Mouse (Mus musculus) embryonic stem cell, embryonic (primary cell): Measurements from ENCODE around the gene Mark1.

Source experiments
- CTCF ChIA-PET, 4 experiments: fragments of 300-600 bp in 2 of 4; fragments of 350-600 bp in 2 of 4; sonication (Branson Sonifier 250); formaldehyde crosslinking; loops; one replicate each; lab custom pipeline; 2022; ENCODE audit warnings: inconsistent platforms in 2 of 4; lab: Charles Lee
- POLR2A ChIA-PET, 4 experiments: fragments of 300-600 bp in 2 of 4; fragments of 350-600 bp in 2 of 4; sonication (Branson Sonifier 250); formaldehyde crosslinking; loops; one replicate each; lab custom pipeline; 2022; ENCODE audit warnings: antibody characterized with exemption in 4 of 4, inconsistent platforms in 1 of 4; lab: Charles Lee

Gene Mark1

DNA sequence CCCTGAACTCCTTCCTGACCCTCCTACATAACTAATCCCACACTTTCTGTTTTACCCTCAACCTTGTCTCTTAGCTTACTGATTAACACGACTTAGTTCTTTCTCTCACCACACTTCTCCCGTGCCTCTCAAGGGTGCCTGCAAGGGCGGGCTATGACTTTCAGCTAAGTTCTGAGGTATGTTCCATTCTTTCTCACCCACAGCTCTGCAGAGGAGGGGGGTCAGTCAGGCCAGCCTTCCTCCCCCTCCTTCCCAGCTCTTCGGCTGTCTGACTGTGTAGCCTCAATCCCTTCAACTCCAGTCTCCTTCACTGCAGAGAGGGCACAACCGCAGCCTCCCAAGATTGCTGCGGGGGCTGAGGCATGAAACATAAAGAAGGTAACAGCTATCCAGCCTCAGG lies 120.5 kb downstream of the Mark1 start:
- ChIA-PET POLR2A (interaction anchor here in 3 of 4 experiments (0.6 to 1.6 kb wide), 11 partner anchors 18 to 769 kb away, joined by 3 to 5 read pairs (median 3); partner anchors contain the start of gene Rab3gap2 (in 1 of the 3)), CTCF (interaction anchor here (0.6 to 2.0 kb wide), 5 partner anchors 20 to 73 kb away, joined by 4 to 7 read pairs (median 5); no protein-coding TSS in a partner anchor)

DNA sequence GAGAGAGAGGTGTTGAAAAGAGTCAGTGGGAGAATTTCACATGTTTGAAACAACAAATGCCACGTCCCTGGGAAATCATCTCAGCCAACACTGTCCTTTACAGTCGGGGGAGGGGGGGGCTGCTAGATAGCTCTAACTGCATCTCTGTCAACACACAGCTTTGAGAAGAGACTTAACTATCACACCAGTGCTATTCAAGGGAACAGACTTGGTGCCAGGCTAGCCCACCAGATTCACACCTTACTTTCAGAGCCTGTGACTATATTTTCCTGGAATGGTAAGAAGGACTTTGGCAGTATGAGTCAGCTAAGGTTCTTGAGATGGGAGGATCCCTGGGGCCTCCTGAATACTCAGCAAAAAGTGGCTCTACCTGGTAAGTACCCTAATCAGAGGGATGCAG lies 122.1 kb downstream of the Mark1 start:
- POLR2A ChIA-PET, result no interaction called here

GRCm38 (mm10) chr1:184873910-184874309 lies 125.5 kb downstream of the Mark1 start:
- CTCF ChIA-PET, result interaction anchor here in 1 of 4 experiments (0.6 kb wide), 1 partner anchor 41 kb away, joined by 6 read pairs; no protein-coding TSS in a partner anchor
- POLR2A ChIA-PET, result interaction anchor here in 1 of 4 experiments (0.6 to 1.0 kb wide), 3 partner anchors 9 to 790 kb away, joined by 3 to 4 read pairs (median 3); no protein-coding TSS in a partner anchor

More for the DNA sequence above, 122.1 kb downstream of the Mark1 start:
- CTCF ChIA-PET, result no interaction called here

GRCm38 (mm10) chr1:184872069-184872819 lies 127.1 kb downstream of the Mark1 start:
- POLR2A ChIA-PET, result interaction anchor here in 1 of 4 experiments (1.2 kb wide), 1 partner anchor 19 kb away, joined by 3 read pairs; no protein-coding TSS in a partner anchor
- CTCF ChIA-PET, result interaction anchor here in 1 of 4 experiments (0.9 to 1.0 kb wide), 2 partner anchors 19 kb away, joined by 3 read pairs; no protein-coding TSS in a partner anchor

DNA sequence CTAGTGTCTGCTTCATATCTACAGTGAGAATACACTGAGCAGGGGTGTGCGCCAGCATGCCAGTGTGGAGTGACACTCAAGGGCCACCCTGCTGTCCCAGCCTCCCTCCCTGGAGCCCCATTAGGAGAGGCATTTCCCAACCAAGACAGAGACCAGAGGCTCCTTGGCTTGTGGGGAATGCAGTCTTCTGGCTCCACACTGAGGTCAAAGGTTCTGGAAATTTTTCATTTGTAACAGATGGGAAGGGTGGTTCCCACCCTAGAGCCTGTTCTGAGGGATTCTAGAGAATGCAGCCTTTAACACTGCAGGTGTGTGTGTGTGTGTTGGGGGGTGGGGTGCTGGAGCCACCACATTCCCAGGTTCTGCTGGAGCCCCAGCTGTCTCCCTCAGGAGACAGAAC lies 127.9 kb downstream of the Mark1 start:
- ChIA-PET POLR2A (interaction anchor here in 1 of 4 experiments (1.2 kb wide), 1 partner anchor 18 kb away, joined by 3 read pairs; no protein-coding TSS in a partner anchor), CTCF (interaction anchor here in 1 of 4 experiments (0.9 kb wide), 1 partner anchor 18 kb away, joined by 3 read pairs; no protein-coding TSS in a partner anchor)

DNA sequence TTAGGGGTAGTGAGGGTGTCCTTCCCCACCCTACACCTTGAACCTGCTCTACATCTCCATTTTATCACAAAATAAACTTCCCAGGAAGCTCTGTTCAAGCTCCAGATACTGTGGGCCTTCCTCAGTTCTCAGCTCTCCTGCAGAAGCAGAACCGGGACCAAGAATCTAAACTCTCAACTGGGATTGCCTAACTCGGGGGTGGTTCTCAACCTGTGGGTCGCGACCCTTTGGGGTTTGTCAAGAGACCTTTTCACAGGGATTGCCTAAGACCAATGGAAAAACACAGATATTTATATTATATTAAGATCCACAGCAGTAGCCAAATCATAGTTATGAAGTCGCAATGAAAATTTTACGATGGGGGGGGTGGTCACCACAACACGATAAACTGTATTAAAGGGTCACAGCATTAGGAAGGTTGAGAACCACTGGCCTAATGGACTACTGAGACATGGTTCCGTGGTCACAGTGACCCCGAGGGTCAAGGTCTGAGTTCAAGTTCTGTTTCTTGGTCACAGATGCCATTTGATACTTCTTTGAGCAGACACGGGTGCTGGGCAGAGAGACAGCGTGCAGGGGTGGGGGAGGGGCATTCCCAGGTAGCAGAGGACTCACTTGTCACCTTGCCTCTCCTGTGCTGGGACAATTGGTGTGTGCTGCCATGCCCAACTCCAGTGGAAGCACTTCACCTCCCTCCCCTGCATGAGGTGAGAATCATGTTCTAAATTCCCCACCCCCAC lies 128.6 kb downstream of the Mark1 start:
- ChIA-PET CTCF (interaction anchor here in 2 of 4 experiments (0.7 to 0.9 kb wide), 2 partner anchors 17 to 18 kb away, joined by 3 read pairs; no protein-coding TSS in a partner anchor), POLR2A (interaction anchor here in 2 of 4 experiments (0.9 to 2.1 kb wide), 7 partner anchors 9 to 31 kb away, joined by 3 to 12 read pairs (median 4); partner anchors contain the start of gene C130074G19Rik (in 1 of the 2))

GRCm38 (mm10) chr1:184869939-184870565 lies 129.3 kb downstream of the Mark1 start:
- CTCF ChIA-PET, result interaction anchor here in 1 of 4 experiments (0.7 kb wide), 1 partner anchor 17 kb away, joined by 3 read pairs; no protein-coding TSS in a partner anchor
- POLR2A ChIA-PET, result interaction anchor here in 3 of 4 experiments (0.6 to 2.1 kb wide), 7 partner anchors 10 to 46 kb away, joined by 3 to 12 read pairs (median 5); partner anchors contain the start of gene C130074G19Rik (in 1 of the 3)

GRCm38 (mm10) chr1:184867640-184868120 lies 131.7 kb downstream of the Mark1 start:
- CTCF ChIA-PET, result interaction anchor here in 1 of 4 experiments (1.0 kb wide), 1 partner anchor 43 kb away, joined by 3 read pairs; no protein-coding TSS in a partner anchor
- POLR2A ChIA-PET, result interaction anchor here in 1 of 4 experiments (1.0 to 1.5 kb wide), 3 partner anchors 36 to 44 kb away, joined by 3 to 4 read pairs (median 3); no protein-coding TSS in a partner anchor

DNA sequence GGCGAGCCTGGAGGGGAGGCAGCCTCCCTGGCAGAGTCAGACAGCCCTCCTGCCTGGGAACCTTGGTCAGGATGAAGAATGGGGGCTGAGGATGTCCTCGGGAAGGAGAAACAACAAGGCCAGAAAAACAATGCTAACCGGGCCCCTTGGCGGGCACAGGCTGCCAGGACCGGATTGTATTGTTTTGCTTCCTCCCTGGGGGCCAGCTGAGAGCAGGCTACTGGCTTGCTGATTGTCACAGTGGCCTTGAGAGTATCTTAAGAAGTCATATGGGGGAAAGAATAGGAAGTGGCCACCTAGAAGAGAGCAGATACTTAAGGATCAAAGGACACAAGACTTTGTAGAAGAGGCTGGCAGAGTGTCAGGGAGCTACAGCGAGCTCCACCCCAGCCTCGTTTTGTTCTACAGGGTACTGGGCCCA lies 135.0 kb downstream of the Mark1 start:
- ChIA-PET POLR2A (interaction anchor here in 3 of 4 experiments (0.8 to 2.8 kb wide), 9 partner anchors 9 to 241 kb away, joined by 3 to 14 read pairs (median 3); partner anchors contain the start of gene C130074G19Rik (in 1 of the 3)), CTCF (interaction anchor here in 2 of 4 experiments (0.9 to 3.7 kb wide), 4 partner anchors 11 to 40 kb away, joined by 3 to 17 read pairs (median 5); no protein-coding TSS in a partner anchor)

DNA sequence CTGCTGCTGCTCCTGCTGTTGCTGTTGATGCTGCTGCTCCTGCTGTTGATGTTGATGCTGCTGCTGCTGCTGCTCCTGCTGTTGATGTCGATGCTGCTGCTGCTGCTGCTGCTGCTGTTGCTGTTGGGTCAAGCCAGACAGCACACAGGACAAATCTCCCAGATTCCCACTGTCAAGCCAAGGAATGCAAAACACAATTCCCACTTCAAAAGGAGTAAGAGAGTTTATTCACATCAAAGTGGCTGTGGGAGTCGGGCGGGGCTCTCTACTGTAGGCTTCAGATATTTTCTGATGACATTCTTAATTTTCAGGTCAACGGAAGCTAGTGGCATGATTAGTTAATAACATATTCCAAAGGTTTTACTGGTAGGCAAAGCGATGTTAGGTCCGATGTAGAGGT lies 136.7 kb downstream of the Mark1 start:
- POLR2A ChIA-PET, result interaction anchor here in 2 of 4 experiments (1.9 to 2.8 kb wide), 3 partner anchors 9 to 20 kb away, joined by 5 to 14 read pairs (median 7); partner anchors contain the start of gene C130074G19Rik (in 1 of the 2)
- CTCF ChIA-PET, result interaction anchor here in 1 of 4 experiments (1.9 to 3.7 kb wide), 2 partner anchors 9 to 38 kb away, joined by 6 to 17 read pairs; no protein-coding TSS in a partner anchor

DNA sequence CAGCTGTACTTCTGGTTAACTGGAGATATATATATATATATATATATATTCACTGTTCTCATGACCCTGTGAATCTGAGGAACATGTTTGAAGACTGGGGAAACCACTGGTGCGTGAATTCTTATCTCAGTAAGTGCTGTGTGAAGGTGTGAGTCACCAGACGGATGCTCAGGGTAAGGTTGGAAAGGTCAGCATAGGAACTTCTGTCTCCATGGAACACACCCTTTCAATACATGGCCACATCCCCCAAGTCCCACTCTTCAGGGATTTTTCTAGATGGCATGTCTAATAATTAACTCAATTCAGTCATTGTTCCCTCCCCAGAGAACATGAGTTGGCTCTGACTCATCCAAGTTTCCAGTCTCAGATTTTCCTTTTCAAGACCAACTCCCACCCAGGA lies 137.8 kb downstream of the Mark1 start:
- CTCF ChIA-PET, result interaction anchor here in 1 of 4 experiments (1.9 to 3.7 kb wide), 2 partner anchors 8 to 37 kb away, joined by 6 to 17 read pairs; no protein-coding TSS in a partner anchor

GRCm38 (mm10) chr1:184860276-184860675 lies 139.1 kb downstream of the Mark1 start:
- CTCF ChIA-PET, result interaction anchor here in 1 of 4 experiments (1.2 kb wide), 1 partner anchor 35 kb away, joined by 3 read pairs; no protein-coding TSS in a partner anchor
- POLR2A ChIA-PET, result interaction anchor here in 2 of 4 experiments (1.0 to 1.9 kb wide), 6 partner anchors 9 to 34 kb away, joined by 3 to 7 read pairs (median 3); no protein-coding TSS in a partner anchor

More for the DNA sequence above, 137.8 kb downstream of the Mark1 start:
- POLR2A ChIA-PET, result interaction anchor here in 2 of 4 experiments (1.0 to 2.5 kb wide), 3 partner anchors 8 to 10 kb away, joined by 3 to 7 read pairs (median 5); no protein-coding TSS in a partner anchor

DNA sequence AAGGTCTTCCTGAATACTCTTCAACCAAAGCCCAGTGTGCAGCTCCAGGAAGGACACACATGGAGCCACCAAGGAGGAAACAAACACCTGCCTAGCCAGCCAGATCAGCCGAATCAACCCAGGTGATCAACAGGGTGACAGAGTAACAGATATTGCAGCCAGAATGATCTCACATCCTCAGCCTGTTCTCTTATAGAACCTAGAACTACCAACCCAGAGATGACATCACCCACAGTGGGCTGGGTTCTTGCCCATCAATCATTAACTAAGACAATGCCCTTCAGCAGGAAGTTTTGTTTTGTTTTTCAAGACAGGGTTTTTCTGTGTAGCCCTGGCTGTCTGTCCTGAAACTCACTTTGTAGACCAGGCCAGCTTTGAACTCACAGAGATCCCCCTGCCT lies 141.1 kb downstream of the Mark1 start:
- CTCF ChIA-PET, result interaction anchor here in 2 of 4 experiments (0.7 to 1.6 kb wide), 3 partner anchors 20 to 60 kb away, joined by 3 to 9 read pairs (median 5); no protein-coding TSS in a partner anchor
- POLR2A ChIA-PET, result interaction anchor here in 2 of 4 experiments (0.6 to 1.9 kb wide), 4 partner anchors 20 to 1799 kb away, joined by 3 to 7 read pairs (median 4); no protein-coding TSS in a partner anchor

DNA sequence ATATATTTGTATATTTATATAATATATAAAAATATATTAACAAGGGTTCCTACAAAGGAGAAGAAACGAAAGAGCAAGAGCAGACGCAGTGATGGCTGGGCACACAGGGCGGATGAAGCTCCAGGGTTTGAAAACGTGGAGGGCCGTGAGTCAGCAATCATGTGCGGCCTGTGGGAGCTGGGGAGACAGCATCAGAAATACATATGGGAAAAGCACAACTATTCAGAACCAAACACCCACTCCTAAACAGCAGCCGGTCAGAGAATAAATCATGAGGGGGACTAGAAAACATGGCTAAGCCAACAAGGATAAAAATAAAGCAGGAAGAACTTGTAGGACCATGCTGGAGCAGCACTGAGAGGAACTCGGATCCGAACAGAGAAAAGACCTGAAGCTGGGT lies 142.2 kb downstream of the Mark1 start:
- POLR2A ChIA-PET, result no interaction called here
- CTCF ChIA-PET, result interaction anchor here in 1 of 4 experiments (1.6 kb wide), 1 partner anchor 33 kb away, joined by 9 read pairs; no protein-coding TSS in a partner anchor

GRCm38 (mm10) chr1:184853922-184854321 lies 145.4 kb downstream of the Mark1 start:
- POLR2A ChIA-PET, result interaction anchor here in 3 of 4 experiments (0.6 to 5.5 kb wide), 16 partner anchors 9 to 1273 kb away, joined by 3 to 87 read pairs (median 6); partner anchors contain the start of genes C130074G19Rik (in 3 of the 3) and Rab3gap2 (in 1 of the 3)
- CTCF ChIA-PET, result interaction anchor here (0.5 to 5.2 kb wide), 39 partner anchors 9 to 1277 kb away, joined by 3 to 96 read pairs (median 4); partner anchors contain the start of genes C130074G19Rik (in 1 of the 4) and Rab3gap2 (in 1 of the 4)

DNA sequence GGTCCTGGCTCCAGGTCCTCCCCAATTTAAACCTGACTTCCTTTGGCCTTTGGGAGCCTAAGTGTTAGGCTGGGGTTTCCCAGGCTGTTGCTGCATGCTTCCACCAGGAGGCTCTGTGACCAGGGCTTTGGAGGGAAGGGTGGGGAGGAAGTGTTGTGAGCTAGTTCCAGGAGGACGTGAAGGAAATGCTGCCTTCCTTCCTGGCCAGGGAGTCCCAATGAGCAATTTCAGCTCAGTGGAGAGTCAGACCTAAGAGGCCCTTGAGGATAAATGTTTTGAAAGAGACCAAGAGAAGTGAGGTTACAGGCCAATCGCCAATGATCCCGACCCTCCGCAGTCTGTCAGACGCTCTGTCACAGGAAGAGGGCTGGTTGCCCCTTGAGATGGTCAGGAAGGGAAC lies 146.0 kb downstream of the Mark1 start:
- ChIA-PET POLR2A (interaction anchor here in 3 of 4 experiments (0.6 to 5.5 kb wide), 24 partner anchors 9 to 1274 kb away, joined by 3 to 87 read pairs (median 5); partner anchors contain the start of genes C130074G19Rik (in 3 of the 3) and Rab3gap2 (in 1 of the 3)), CTCF (interaction anchor here (0.5 to 5.2 kb wide), 44 partner anchors 9 to 1278 kb away, joined by 3 to 96 read pairs (median 4); partner anchors contain the start of genes C130074G19Rik (in 1 of the 4) and Rab3gap2 (in 1 of the 4))
